Mouse (Mus musculus): ENCODE results near the gene Brd1.

DNA sequence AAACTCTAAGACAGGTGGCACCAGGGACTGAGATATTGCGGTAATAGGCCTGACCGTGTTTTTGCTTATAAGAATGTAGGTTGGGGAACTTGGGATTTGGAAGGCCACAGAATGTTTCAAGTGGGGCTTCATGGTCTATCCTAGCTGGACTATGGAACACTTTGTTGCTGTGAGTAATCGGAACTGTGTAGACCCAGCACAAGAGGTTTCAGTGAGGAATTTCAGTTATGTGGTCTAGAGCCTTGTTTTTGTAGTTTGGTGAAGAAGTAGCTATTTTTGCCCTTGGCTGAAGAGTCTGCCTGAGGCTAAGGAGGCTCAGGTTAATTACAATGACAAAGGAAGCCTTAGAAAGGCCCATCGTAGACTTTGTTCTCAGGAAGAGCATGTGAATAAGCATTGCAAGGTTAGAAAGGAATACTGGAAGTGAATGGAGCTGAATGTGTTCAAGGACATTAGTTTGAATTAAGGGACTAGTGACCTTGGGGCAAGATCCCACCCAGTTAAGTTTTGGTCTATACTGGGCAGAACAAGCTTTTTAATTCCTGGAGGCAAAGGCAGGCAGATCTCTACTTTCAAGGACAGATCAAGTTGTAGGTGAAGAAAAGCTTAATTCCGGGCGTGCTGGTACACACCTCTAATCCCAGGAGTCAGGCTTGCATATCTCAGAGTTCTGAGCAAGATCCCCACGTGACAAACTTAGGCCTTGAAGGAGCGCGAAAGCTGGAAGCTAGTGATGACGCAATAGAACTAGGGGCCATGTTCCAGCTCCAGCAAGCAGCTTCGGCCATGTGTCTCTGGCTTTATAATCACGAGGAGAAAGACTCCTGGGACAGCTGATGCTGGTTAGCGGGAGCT lies 25.1 kb downstream of the Brd1 start:
- no peak for TF ChIP-seq CTCF (IDR thresholded peaks at IDR 0.05; ENCODE audit: control insufficient read depth, insufficient read depth, insufficient replicate concordance, low read depth, low read length)
- no peak for TF ChIP-seq POLR2A (IDR thresholded peaks at IDR 0.05; ENCODE audit: control insufficient read depth, low read depth, low read length)
